Mouse (Mus musculus): ENCODE results near the gene Opcml.

GRCm38 (mm10) chr9:28136614-28137013 lies 346.0 kb downstream of the Opcml start:
- TF ChIP-seq EP300 (IDR thresholded peaks at IDR 0.05; ENCODE audit: low read depth) (no peak), CTCF (IDR thresholded peaks at IDR 0.05; ENCODE audit: low read depth) (no peak)
